Mouse (Mus musculus) forebrain, embryonic 16.5 days (tissue): ENCODE data around the gene Pou2f1. TPM values are rescaled to one million over a fixed set of nuclear protein-coding genes. Genes with fewer than 3 reads are reported as not detected.

Experiments used
- ATAC-seq: fragments of 200-750 bp; cut with Nextera tagmentation; 2 replicates; pipeline ENCODE4 v1.8.0; 2017; ENCODE audit warnings: mild to moderate bottlenecking, moderate library complexity
- H3K27ac ChIP-seq: fragments of 300-500 bp; sonication (generic); 2 replicates; pipeline ENCODE4 v1.5.1; 2014; ENCODE audit warnings: low read length, control low read depth
- H3K27me3 ChIP-seq: fragments of 300-500 bp; sonication (generic); replicated peaks from 2 replicates; pipeline ENCODE4 v1.6.1; 2014; ENCODE audit warnings: low read length; ENCODE audit not compliant: control insufficient read depth, insufficient read depth
- H3K36me3 ChIP-seq: fragments of 300-500 bp; sonication (generic); 2 replicates; pipeline ENCODE4 v1.6.1; 2014; ENCODE audit not compliant: control insufficient read depth, insufficient read depth
- H3K4me1 ChIP-seq: fragments of 300-500 bp; sonication (generic); replicated peaks from 2 replicates; pipeline ENCODE4 v1.6.1; 2014; ENCODE audit warnings: low read length; ENCODE audit not compliant: control insufficient read depth, insufficient read depth
- H3K4me2 ChIP-seq: fragments of 300-500 bp; sonication (generic); 2 replicates; pipeline ENCODE4 v1.6.1; 2014; ENCODE audit warnings: mild to moderate bottlenecking, low read length, control low read depth
- H3K4me3 ChIP-seq: fragments of 300-500 bp; sonication (generic); replicated peaks from 2 replicates; pipeline ENCODE4 v1.5.1; 2014; ENCODE audit warnings: mild to moderate bottlenecking, low read length, control low read depth
- H3K9ac ChIP-seq: fragments of 300-500 bp; sonication (generic); replicated peaks from 2 replicates; pipeline ENCODE4 v1.6.1; 2014; ENCODE audit warnings: low read depth, low read length, control low read depth
- H3K9me3 ChIP-seq: fragments of 300-500 bp; sonication (generic); 2 replicates; pipeline ENCODE4 v1.6.1; 2016; ENCODE audit warnings: low read length; ENCODE audit not compliant: control insufficient read depth
- WGBS: fragments of 180-500 bp; shearing (Covaris S2); extraction: QIAGEN DNeasy Blood & Tissue Kit; methylation state at CpG from one replicate; pipeline ENCODE4 v1.1.7; 2014; 5-methylcytosine and 5-hydroxymethylcytosine counted together
- polyA plus RNA-seq: library from polyadenylated mRNA; unstranded; fragments of >200 nt; fragmentation: Nextera tagmentation; extraction: Ambion mirVana; gene quantifications from 2 replicates; pipeline ENCODE4 v1.2.1, GENCODE M21; 2015

Gene Pou2f1
- polyA plus RNA-seq, 1 experiment from 2014 or later: 22.7 TPM

DNA sequence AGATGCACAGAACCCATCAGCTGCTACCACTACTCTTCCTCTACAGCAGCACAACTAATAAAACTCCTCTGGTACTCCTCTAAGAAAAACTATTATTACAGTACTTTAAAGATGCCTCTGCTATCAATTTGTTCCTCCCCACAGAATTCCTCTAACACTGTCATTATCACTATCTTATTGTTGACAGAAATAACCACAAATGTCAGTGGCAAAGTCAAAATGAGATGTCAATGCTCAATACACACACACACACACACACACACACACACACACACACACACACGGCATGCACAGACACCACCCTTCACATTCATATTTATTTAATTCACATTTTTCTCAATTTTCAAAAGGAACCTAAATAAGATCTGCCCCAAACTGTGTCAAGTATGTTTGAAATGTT is 8.2 kb downstream of the Pou2f1 start:
- Histone ChIP-seq H3K9me3 (no peaks in the 10 kb centered on the region), H3K4me2 (no peak overlapping the region), H3K4me3 (no peak overlapping the region), H3K9ac (no peak overlapping the region), H3K27ac (no peak overlapping the region), H3K4me1 (peaks cover 15% of the 10 kb centered on the region), H3K36me3 (no peaks in the 10 kb centered on the region), H3K27me3 (no peaks in the 10 kb centered on the region)
- no peak for ATAC-seq
- WGBS: 73% methylated on average over 1 of the region's 1 CpGs

DNA sequence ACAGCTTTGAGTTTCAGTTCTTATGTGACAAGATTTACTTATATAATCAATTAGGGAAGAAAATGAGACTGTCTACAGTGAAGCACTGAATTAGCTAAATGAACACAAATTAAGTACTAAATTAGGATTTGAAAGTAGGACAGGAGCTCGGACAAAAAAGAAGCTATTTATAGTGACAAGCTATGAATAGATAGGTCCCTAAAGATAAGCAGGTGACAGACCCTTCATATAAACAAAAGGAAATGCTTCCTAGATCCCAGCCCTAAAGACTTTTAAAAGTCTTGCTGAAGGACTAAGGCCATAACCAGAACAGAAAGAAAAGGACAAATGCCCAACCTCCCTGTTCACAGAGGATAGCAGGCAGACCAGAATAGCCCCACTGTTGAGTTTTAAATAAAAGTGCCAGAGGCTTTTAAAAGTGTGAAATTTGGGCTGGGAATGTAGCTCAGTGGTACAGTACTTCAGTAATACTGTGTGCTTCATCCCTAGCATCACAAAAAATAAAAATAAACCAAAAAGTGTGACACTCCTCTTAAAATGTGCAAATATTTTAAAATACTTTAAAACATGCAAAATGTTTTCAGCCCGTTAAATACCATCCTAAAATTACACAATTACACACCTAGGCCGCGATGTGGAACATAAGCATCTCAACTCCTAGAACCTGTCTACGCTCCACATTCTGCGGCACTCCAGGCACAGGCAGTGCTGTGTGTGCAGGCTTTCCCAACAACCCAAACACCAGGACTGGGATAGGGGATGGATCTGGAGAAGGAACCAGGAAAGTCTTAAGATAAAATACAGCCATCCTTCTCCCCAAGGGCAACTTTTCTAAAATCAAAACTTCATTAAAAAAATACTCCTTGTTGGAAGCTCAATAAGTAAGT is 9.0 kb downstream of the Pou2f1 start:
- no peak overlapping the region for H3K4me2 ChIP-seq
- no peaks in the 10 kb centered on the region for H3K36me3 ChIP-seq
- H3K4me3 ChIP-seq: no peak overlapping the region
- H3K27ac ChIP-seq: no peak overlapping the region
- H3K9me3 ChIP-seq: no peaks in the 10 kb centered on the region
- H3K4me1 ChIP-seq: peaks cover 12% of the 10 kb centered on the region
- H3K27me3 ChIP-seq: no peaks in the 10 kb centered on the region
- WGBS: 74% methylated on average over 6 of the region's 6 CpGs
- ATAC-seq: no peak
- H3K9ac ChIP-seq: no peak overlapping the region

DNA sequence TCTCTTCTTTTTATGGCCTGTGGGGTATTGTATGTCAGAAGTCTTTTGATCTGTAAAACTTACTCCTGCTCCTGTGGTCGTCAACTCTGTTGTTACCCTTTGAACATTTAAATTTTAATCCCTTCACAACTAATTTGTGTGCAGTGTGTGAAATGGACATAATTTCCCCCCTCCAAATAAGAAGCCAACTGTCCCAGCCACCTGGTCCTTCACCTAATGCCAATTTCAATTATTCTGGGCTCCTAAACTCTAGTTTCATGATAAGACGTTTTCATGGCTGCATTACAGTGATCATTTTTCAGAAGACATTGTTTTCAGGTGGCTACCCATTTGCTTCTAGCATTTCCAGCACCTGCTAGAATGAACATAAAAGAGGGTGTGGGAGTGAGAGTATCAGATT is 13.9 kb downstream of the Pou2f1 start:
- no peak for ATAC-seq
- WGBS: 41% methylated on average over 2 of the region's 2 CpGs

DNA sequence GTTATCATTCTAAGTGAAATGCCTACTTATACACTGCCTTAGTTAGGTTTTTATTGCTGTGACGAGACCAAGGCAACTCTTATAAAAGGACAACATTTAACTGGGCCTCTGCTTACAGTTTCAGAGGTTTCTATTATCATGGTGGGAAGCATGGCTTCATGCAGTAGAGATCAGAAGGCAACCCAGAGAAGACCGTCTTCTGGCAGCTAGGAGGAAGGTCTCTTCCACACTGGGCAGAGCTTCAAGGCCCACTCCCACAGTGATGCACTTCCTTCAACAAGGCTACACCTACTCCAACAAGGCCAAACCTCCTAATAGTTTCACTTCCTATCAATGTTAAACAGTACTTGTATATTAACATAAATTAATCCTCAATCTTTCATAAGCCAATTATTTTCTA is 14.4 kb downstream of the Pou2f1 start:
- Histone ChIP-seq H3K4me1 (peaks cover 2% of the 10 kb centered on the region; the same call in 1 of the 2 replicates), H3K4me3 (no peak overlapping the region), H3K27ac (no peak overlapping the region), H3K27me3 (no peaks in the 10 kb centered on the region), H3K4me2 (no peak overlapping the region), H3K36me3 (no peaks in the 10 kb centered on the region), H3K9ac (no peak overlapping the region), H3K9me3 (no peaks in the 10 kb centered on the region)
- 93% methylated on average over 2 of the region's 2 CpGs for WGBS
- ATAC-seq: no peak

More for the DNA sequence above, 13.9 kb downstream of the Pou2f1 start:
- Histone ChIP-seq H3K9me3 (no peaks in the 10 kb centered on the region), H3K36me3 (no peaks in the 10 kb centered on the region), H3K27ac (no peak overlapping the region), H3K27me3 (no peaks in the 10 kb centered on the region), H3K9ac (no peak overlapping the region), H3K4me1 (peaks cover 2% of the 10 kb centered on the region; the same call in 1 of the 2 replicates), H3K4me2 (no peak overlapping the region), H3K4me3 (no peak overlapping the region)

DNA sequence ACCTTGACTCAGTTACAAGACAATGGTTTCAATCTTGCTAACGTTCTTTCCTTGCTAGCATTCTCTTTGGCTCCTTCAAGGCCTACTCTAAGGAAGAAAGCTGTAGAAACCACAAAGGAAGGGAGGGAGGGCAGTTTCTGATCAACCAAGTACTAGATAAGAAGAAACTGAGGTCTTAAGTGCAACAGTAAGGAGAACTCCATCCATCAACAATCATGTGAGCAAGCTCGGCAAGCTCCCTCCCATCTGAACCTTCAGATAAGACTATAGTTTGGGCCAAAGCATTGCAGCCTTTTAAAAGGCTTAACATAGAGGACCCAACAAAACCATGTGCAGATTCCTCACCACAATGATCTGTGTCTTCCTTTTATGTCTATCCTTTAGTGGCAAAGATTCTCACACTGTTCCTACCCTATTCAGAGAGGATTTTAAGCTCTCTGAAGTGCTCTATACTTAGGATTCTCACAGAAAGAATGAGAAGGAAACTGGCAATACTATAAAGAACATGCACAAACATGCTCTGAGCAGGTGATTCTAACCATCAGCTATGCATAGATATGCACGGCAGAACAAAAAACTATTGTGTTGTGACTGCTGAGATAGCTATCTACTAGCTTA is 16.6 kb downstream of the Pou2f1 start:
- 89% methylated on average over 3 of the region's 3 CpGs for WGBS
- H3K27me3 ChIP-seq: no peaks in the 10 kb centered on the region
- H3K36me3 ChIP-seq: no peaks in the 10 kb centered on the region
- no peak for ATAC-seq
- no peaks in the 10 kb centered on the region for H3K4me1 ChIP-seq
- no peaks in the 10 kb centered on the region for H3K9me3 ChIP-seq
- H3K9ac ChIP-seq: no peak overlapping the region
- no peak overlapping the region for H3K4me3 ChIP-seq
- no peak overlapping the region for H3K4me2 ChIP-seq
- H3K27ac ChIP-seq: no peak overlapping the region

DNA sequence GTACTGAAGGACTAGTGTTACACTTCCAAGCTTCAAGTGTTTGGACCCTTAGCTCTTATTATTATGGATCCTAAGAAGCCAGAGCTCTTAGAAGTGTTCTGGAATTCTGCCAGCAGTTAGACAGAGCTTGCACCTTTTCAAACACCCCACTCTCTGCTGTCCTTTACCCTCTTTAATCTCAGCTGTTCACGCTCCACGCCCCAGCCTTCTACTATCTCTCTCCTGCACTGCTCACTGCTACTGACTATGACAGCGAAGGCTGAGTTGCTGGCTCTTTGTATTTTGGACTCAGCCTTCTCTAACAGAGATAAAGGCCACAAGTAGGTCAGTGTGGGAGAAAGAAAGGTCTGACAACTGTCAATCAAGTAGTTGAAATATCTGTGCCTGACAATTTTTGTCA is 17.3 kb downstream of the Pou2f1 start:
- no peaks in the 10 kb centered on the region for H3K9me3 ChIP-seq
- no peaks in the 10 kb centered on the region for H3K36me3 ChIP-seq
- no peak overlapping the region for H3K27ac ChIP-seq
- no peak overlapping the region for H3K4me3 ChIP-seq
- 74% methylated on average over 3 of the region's 3 CpGs for WGBS
- no peak overlapping the region for H3K4me2 ChIP-seq
- no peak overlapping the region for H3K9ac ChIP-seq
- no peaks in the 10 kb centered on the region for H3K4me1 ChIP-seq
- ATAC-seq: no peak
- no peaks in the 10 kb centered on the region for H3K27me3 ChIP-seq

DNA sequence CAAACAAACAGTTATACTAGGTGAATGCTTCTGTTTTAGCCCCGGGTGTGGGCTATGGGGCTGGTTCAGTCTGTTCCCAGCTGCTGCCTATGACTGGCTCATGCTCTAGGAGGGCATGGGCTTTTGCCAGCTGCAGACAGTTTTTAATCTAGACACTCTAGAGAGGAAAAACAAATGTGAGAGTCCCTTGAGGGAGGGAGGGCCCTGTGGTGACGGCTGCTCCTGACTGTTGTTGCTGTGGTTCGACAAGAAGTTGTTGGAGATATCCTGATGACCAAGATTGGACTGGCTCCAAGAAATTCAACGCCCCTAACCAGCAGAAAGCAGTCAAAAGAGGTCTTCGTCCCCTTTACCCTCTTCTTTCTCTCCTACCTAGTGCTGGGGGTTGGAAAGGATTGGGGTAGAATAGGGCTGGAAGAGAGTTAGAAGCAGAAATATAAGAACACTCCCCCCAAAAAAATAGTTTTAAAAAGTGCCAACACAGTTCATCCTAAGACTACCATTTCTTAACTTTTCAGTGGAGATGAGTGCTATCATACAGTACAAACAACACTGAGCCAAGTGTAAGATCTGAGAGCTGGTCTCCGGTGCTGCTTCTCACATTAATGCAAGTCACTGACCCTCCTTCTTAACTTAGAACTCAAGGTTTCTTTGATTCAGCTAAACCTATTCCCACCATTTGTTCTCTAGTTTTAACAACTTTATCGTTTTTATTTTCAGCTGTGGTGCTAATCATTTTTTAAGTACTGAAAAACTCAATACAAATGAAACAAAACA is 25.6 kb downstream of the Pou2f1 start:
- no peaks in the 10 kb centered on the region for H3K9me3 ChIP-seq
- H3K4me2 ChIP-seq: no peak overlapping the region
- ATAC-seq: no peak
- 60% methylated on average over 7 of the region's 7 CpGs for WGBS
- H3K4me1 ChIP-seq: 0 out of 2 replicates have a peak, but pooled peaks cover 2% of the 10 kb centered on the region
- H3K4me3 ChIP-seq: no peak overlapping the region
- no peak overlapping the region for H3K9ac ChIP-seq
- H3K27me3 ChIP-seq: no peaks in the 10 kb centered on the region
- H3K27ac ChIP-seq: no peak overlapping the region
- H3K36me3 ChIP-seq: no peaks in the 10 kb centered on the region

DNA sequence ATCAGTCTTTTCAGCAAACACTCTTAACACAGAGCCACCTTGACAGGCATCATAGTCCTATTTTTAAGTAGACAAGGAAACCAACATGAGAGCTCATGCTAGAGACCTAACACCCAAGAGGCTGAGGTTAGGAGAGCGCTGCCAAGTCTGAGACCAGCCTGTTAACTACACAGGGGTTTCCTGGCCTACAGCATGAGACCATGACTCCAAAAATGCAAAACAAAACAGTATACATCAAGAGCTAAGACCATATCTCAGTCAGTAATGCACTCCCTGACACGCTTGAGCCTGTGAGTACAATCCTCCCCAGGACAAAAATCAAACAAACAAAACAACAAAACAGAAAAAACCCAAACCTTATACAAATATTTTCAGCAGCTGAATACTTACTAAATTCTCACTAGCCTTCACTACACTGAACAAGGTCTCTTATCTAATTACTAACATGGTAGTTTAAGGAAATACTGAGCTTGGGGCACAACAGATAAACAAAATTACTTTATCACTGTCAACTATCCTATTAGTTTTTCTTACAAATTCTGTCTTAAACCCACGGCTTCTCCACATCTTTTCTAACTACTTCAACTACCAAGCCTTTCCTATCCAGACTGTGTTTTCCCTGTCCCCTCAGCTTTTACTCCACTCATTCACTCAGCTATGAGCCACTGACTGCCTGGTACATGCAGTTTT is 33.3 kb downstream of the Pou2f1 start:
- Histone ChIP-seq H3K27ac (no peak overlapping the region), H3K27me3 (no peaks in the 10 kb centered on the region), H3K9ac (no peak overlapping the region), H3K36me3 (no peaks in the 10 kb centered on the region), H3K4me2 (no peak overlapping the region), H3K4me1 (peaks cover 17% of the 10 kb centered on the region), H3K4me3 (no peak overlapping the region), H3K9me3 (no peaks in the 10 kb centered on the region)
- WGBS: 91% methylated on average over 3 of the region's 3 CpGs
- ATAC-seq: no peak
